Mouse (Mus musculus): ENCODE results near the gene Ifitm6.

DNA sequence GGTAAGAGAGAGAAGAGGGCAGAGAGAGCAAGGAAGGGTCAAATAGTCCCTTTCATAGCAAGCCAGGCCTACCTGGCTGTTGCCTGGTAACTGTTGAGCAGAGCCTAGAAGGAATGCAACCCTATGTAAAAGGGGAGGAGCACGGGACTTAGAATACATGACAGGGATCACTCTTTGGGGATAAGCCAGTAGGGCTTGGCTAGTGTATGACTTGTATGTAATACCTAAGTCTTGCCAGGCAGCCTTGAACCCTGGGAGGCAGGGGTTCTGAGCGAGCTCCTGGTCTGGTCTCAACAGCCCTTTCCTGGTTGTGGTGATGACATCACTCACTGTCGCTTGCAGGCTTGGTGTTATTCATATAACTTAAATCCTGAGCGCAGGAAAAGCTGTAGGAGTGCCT, 28.7 kb downstream of the Ifitm6 start:
- TF ChIP-seq POLR2A (IDR thresholded peaks at IDR 0.05; ENCODE audit: control insufficient read depth, low read depth, low read length) (no peak), CTCF (IDR thresholded peaks at IDR 0.05; ENCODE audit: control insufficient read depth, insufficient read depth, insufficient replicate concordance, low read depth, low read length) (no peak)

Data from testis, adult 2 months (tissue).